Mouse (Mus musculus) adrenal gland, postnatal 36 days (tissue): ENCODE results near the gene Fam234a. TPM values are rescaled to one million over a fixed set of nuclear protein-coding genes. Genes with fewer than 3 reads are reported as not detected.
A peak's percentile ranks its signal among the peaks of the same experiment; 100 is the strongest.
"Not testable (repeated sequence)": the region's sequence is repeated elsewhere in the genome, so short reads cannot be mapped to it uniquely, and the experiment has no call there.

Source experiments
- DNase-seq, 2 experiments: peaks; one replicate each; pipeline ENCODE4 v3.0.0; 2021; ENCODE audit warnings: mixed read lengths in 1 of 2
- long read RNA-seq, 2 experiments: library from polyadenylated mRNA; stranded (forward); transcript quantifications; one replicate each; pipeline ENCODE4 v2.0.0; 2021; ENCODE audit warnings: borderline sequencing depth in 2 of 2
- total RNA-seq, 2 experiments: library from RNA; stranded (reverse); gene quantifications; 2 replicates each; pipeline ENCODE4 v1.2.3; 2021

Gene Fam234a
- total RNA-seq, result 100 to 1,000 TPM; 107 to 126 TPM
- long read RNA-seq, experiment 1, transcript Fam234a-209 (13 exons, 2,833 nt), result minor isoform, 19 of 159 reads
- long read RNA-seq, experiment 1, transcript Fam234a-206 (12 exons, 2,749 nt), result minor isoform, 22 of 159 reads
- long read RNA-seq, experiment 1, transcript Fam234a-201 (13 exons, 3,714 nt), result major isoform, 39 of 159 reads
- long read RNA-seq, experiment 1, transcript Fam234a-202 (12 exons, 2,629 nt), result minor isoform, 33 of 159 reads
- long read RNA-seq, experiment 1, partial matches to known transcripts, result 19 of 159 reads
- long read RNA-seq, experiment 1, other reads (novel, unspliced or antisense), result 20 of 159 reads
- long read RNA-seq, experiment 2, transcript Fam234a-201 (13 exons, 3,714 nt), result major isoform, 13 of 55 reads
- long read RNA-seq, experiment 2, transcript Fam234a-209 (13 exons, 2,833 nt), result minor isoform, 8 of 55 reads
- long read RNA-seq, experiment 2, transcript Fam234a-202 (12 exons, 2,629 nt), result minor isoform, 10 of 55 reads
- long read RNA-seq, experiment 2, partial matches to known transcripts, result 5 of 55 reads
- long read RNA-seq, experiment 2, other reads (novel, unspliced or antisense), result 10 of 55 reads

DNA sequence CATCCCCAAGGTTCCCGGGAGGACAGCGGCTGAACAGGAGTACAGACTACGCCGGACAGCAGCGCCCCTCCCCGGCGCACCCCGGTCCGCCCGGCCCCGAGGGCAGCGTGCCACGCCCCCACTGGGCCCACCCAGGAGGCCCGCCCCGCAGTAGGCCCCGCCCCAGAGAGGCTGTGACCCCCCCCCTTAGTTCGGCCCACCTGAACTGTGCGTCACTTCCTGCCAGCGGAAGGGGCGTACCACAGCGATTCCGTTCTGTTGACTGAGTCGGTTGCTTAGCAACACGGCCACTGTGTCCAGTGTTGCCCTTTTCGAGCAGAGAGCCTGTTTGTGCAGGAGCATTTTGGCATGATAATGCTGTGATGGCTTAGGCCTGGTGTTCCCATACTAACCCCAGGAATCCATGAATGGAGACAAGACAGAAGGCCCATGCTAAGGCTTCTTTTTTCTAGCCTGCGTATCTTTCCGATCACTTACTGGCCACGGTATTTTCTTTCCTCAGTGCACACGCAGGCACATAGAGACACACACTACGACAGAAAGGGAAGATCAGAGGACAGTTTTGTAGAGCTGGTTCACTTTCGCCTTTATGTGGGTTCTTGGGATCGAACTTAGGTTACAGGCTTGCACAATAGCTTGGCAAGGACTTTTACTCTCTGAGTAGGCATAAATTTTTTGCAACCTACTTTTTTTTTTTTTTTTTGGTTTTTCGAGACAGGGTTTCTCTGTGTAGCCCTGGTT is at the start of gene Fam234a:
Gene Fam234a (minus strand): TSS at position 142 of the 741 bp plus-strand sequence.
- DNase-seq, result peak; percentile 96 to 98

DNA sequence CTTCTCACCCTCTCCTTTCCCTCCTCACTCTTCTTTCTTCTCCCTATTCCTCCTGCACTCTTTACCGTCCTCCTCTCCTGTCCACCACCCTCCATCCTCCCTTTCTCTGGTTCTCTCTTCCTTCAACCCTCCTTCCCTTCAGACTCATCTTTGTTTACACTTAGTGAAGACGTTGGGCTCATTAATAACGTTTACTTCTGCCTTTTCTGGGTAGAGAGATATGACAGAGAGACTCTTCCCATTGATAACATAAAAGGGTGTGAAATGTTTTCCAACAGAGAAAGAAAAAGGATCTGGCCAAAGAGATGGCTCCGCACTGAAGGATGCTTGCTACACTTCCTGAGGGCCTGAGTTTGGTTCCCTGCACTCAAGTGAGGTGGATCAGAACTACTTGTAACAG is 45.4 kb upstream of the Fam234a start:
- DNase-seq, result no peak

DNA sequence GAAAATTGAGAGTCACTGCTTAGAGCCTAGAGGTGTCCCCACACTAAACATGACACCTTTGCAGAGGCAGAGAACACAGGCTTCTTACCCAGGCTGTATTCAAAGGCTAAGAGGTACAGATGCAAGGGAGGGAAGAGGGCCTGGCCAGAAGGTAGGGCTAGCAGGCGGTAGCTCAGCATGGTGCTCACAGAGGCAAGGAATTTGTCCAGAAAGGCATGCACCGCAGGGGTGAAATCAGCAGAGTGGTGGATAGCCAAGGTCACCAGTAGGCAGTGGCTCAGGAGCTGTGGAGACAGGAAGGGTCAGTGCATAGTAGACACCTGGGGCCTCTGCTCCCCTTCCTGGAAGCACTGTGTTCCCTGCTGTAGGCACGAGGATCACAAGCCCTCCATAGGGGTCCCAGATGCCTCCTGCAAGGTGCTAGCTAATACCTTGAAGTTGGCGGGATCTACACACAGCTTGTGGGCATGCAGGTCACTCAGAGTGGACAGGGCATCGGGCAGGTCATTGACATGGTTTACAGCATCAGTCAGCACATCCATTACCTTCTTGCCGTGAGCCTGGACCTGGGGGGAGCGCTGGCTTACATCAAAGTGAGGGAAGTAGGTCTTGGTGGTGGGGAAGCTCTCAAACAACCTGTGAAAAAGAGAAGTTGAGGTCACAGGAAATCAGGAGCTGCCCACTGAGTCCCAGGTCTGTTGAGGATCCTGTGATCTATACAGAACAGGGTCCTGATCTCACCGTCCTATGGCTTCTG is 42.3 kb upstream of the Fam234a start:
- no peak for DNase-seq

DNA sequence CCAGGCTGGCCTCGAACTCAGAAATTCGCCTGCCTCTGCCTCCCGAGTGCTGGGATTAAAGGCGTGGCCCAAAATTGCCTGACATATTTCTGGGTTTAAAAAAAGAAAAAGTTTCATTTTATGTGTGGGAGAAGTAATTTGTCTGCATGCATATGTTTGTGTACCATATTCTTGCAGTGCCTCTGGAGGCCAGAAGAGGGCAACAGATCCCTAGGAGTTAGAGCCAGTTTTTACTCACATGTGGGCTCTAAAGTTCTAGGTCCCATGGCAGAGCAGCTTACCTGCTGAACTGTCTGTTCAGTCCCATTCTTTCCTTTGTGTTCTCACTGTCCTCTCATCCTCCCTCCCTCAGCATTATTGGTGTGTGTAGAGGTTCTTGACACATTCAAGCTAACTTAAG is 32.7 kb upstream of the Fam234a start:
- peak; percentile 11 to 44 for DNase-seq

DNA sequence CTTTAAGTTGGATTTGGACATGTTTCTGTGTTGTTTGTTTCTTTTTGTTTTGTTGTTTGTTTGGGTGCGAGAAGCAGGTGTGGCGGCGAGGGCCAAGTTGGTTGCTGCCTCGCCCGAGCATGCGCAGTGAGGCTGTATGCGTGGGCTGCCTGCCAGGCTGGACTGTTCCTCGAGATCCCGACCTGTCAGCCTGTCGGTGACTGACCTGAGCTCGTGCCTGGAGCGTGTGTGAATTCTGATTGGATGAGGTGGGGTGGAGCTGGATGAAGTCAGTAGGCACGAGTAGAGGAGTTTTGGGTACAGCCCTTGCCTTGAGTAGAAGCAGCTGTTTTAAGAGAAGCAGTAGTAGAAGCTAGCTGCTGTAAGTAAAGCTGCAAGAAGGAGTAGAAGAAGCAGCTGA is 31.9 kb upstream of the Fam234a start:
- no peak for DNase-seq

DNA sequence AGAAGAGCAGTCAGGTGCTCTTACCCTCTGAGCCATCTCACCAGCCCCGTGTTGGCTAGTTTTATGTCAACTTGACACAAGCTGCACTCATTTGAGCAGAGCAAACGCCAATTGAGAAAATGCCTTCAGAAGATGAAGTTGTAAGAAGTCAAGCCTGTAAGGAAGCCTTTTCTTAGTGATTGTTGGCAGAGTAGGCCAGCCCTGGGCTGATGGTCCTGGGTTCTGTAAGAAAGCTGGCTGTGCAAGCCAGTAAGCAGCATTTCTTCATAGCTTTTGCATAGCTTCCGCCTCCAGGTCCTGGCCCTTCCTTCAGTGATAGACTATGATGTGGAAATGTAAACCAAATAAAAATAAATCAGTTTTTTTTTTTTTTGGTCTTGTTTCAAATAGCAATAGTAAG is 28.5 kb upstream of the Fam234a start:
- DNase-seq, result no peak

DNA sequence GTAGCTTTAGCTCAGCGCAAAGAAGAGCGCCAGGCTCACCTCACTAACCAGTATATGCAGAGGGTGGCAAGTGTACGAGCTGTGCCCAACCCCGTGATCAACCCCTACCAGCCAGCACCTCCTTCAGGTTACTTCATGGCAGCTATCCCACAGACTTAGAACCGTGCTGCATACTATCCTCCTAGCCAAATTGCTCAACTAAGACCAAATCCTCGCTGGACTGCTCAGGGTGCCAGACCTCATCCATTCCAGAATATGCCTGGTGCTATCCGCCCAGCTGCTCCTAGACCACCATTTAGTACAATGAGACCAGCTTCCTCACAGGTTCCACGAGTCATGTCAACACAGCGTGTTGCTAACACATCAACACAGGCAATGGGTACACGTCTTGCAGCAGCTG is 25.5 kb upstream of the Fam234a start:
- not testable (repeated sequence) for DNase-seq

DNA sequence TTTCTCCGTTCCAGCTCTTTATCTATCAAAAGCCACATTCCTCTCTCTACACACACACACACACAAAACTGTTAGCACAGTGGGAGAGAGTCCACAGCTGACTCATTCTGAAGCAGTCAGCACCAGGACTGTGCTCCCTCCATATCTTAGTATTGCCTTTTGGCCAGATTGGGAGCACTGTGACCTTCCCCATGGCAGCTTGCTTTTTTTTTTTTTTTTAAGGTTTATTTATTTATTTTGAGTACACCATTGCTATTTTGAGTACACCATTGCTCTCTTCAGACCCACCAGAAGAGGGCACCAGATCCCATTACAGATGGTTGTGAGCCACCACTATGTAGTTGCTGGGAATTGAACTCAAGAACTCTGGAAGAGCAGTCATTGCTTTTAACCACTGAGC is 24.8 kb upstream of the Fam234a start:
- peak; percentile 16 to 31 for DNase-seq

DNA sequence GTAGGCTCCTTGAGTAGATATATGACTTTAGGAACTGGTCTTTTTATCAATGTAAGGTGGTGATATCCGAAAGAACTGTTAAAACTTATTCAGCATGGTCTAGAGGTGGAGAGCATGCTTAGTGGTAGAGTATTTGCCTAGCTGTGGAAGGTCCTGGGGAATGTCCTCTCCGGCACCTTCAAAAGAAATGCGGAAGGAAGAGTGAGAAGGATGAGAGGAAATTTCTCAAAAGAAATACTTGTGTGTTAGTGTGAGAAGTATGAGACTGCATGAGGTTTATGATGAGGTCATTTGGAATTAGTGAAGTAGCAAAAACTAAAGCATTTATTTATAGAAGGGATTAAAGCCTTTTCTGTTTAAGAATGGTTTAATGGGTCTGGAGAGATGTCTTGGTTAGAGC is 18.3 kb upstream of the Fam234a start:
- DNase-seq, result no peak

DNA sequence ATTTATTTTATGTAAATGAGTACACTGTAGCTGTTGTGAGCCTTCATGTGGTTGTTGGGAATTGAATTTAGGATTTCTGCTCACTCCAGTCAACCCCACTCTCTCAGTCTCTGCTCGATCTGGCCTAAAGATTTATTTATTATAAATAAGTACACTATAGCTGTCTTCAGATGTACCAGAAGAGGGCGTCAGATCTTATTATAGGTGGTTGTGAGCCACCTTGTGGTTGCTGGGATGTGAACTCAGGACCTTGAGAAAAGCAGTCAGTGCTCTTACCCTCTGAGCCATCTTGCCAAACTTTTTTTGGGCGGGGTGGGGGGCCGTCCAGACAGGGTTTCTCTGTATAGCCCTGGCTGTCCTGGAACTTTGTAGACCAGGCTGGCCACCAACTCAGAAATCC is 17.8 kb upstream of the Fam234a start:
- DNase-seq, result no peak

DNA sequence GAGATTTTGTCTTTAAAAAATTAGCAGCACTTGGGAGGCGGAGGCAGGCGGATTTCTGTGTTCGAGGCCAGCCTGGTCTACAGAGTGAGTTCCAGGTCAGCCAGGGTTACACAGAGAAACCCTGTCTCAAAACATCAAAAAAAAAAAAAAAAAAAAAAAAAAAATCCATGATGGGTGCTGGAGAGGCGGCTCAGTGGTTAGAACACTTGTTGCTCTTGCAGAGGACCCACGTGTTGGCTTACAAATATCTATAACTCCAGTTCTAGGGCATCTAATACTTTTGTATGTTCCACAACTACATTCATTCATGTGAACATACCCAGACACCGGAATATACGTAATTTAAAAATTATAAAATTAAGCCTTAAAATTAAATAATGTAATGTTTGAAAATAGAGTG is 11.3 kb upstream of the Fam234a start:
- DNase-seq, result no peak

DNA sequence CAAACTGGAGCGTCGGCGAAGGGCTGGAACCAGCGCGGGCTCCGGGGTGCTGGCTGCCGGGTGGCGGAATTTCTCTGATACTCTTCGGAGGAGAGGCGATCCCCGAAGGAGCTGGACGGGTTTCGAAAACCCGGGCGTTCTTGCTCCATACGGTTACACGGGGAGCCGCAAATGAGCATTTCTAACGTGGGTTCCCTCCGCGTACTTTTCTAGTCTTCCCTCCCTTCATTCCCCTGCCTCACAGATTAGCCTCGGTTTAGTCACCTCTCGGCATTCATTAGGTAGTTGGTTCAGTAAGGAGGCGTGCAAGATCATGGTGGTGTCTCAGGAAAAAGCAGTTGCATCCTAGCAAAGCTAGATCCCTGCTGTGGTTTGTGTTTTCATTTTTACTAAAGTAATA is 9.4 kb upstream of the Fam234a start:
- no peak for DNase-seq

DNA sequence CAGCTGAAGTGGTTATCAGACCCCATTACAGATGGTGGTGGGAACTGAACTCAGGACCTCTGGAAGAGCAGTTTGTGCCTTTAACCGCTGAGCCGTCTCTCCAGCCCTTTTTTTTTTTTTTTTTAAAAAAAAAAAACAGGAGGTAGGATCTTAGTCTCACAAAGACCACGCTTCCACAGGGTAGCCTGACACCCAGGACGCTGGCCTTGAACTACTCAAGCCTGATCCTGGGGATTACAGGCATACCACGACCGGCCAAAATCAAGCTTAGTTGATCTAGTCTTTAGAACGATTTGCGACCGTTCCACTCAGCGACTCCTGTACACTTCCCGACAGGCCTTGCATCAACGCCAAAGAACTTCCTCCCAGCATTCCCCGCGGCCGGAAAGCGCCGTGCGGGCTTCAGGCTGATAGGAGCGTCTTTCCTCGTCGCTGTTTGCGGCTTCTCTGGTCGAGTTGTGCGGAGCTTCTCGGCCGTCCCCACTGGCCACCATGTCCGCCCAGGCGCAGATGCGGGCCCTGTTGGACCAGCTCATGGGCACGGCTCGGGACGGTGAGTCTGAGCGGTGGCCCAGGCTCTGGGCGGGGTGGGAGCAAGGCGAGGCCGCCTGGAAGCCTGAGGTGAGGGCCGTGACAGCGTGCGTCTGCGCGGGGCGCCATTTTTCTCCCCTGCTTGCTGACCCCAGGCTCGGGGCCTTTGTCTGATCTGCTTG is 8.7 kb upstream of the Fam234a start, which contains the start of gene Luc7l:
Gene Luc7l (plus strand): TSS at position 358 of the 713 bp plus-strand sequence.
- peak; percentile 95 to 96 for DNase-seq

DNA sequence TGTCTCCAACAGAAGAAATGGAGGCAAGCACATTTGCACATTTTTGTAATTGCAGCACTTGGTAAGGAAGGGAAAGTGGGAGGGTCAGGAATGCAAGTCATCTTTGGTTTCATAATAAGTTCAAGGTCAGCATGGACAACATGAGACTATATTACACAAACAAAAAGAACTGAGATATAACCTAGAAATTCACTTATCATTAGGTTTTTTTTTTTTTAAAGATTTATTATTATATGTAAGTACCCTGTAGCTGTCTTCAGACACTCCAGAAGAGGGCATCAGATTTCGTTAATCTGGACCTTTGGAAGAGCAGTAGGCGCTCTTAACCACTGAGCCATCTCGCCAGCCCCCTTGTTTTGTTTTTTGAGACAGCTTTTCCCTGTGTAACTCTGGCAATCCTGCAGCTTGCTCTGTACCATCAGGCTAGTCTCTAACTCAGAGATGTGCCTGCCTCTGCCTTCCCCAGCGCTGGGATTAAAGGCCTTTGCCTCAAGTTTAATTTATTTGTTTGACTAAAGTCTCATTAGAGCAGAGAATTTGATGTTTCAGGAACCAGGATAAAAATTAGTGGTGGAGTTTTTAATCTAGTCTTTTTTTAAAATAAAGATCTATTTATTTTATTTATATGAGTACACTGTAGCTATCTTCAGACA is 8.0 kb upstream of the Fam234a start:
- no peak for DNase-seq

DNA sequence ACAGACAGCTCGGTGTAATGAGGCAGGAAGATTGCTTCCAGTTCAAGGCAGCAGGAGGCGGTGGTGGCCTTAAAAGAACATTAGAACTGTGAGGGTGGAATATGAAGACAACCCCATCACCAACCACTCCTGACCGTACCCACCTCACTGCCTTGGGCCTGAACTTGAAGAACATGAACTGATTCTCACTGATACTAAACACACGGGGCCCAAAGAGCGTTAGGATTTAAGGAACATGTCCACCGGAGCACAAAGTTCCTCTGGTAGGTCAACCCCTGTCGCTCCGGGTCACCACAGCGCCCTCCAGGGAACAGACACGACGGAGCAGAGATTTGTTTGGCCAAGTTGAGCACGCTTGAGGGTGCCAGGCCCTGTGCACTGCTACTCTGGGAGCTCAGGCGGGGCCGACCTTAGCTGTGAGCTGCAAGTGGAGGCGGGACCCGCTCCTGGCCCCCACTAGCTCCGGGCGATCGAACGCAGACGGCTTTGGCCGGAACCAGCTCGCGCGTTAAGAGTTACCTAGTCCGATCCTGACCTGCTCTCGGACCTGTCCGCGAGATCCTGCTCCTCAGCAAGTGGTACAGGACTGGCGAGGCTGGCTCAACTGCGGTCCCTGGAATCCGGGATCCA is 456 bp downstream of the Fam234a start:
- peak; percentile 78 to 82 for DNase-seq

DNA sequence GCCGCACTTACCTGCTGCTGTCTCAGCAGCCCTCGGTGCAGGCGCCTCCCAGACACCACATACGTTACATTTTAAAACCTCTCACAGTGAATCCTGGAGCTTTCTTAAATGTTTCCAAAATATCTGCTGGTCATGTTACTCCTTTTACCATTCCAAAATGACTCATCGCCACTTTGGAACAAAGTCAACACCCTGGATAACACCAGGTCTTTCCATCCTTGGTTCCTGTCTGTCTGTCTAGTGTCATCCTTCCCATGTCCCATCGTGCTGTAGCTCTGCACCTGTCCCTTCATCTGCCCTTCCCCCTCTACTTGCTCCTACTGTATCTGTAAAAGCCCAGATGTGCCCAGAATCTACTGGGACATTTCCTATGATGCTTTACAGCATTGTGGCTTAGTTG is 3.1 kb downstream of the Fam234a start:
- peak in 1 of 2 experiments; percentile 29 for DNase-seq

DNA sequence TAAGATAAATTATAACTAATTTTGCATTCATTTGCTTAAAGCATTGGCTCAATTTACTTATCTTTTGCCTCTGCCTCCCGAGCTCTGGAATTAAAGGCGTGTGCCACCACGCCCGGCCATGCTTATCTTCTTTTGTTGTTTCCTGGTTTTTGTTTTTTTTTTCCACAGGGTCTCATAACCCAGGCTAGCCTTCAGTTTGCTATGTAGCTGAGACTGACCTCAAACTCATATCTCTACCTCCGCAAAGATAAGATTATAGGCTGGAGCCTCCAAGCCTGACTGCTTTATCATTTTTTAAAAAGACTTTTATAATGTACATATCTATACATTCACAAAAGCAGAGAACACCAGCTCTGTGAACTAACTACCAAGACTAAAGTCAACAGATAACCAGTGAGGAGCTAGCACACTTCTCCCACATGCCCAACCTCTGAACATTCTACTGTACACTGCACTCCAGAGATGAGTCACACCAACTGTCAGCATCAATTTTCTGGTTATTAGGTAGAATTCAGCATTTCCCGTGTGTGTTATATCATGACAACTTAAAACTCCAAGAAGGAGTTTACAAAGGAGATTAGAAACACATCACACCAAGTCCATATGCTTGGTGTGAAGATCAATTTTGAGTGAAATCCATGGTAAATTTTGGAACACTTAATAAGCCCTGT is 3.8 kb downstream of the Fam234a start:
- no peak for DNase-seq

DNA sequence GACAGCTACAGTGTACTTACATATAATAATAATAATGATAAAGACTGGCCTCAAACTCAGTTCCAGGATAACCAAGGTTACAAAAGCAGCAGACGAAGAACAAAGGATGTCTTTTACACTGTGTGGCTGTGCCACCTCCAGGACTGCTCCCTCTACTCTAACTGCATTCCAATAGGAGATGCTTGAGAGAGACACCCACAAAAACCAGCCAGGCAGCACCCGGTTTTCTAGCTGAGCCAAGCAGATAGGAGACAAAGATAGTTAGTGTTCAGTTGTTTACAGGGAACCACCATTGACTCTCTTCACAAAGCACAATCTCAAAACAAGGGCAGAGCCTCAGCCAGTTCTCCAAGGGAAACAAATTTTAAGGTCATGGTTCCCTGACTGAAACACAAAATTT is 4.5 kb downstream of the Fam234a start:
- no peak for DNase-seq

DNA sequence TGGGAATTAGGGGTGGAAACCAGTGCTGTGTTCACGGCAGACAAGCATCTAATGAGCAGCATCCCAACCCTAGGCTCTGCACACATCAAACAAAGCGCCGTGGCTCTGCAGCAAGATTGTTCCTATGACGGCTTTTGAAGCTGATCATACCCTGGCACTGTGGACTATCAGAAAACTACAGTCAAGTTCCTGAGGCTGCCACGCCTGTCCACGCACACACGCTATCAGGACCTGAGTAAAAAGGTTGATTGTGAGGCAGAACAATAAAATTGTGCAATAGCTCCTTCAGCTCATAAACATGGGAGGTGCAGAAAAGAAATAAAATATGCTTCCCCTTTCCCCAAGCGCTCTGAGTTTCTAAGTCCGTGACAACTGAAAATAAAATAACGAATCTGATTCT is 6.4 kb downstream of the Fam234a start:
- no peak for DNase-seq
